Mouse (Mus musculus): ENCODE measurements around the gene Baiap3. TPM values are rescaled to one million over a fixed set of nuclear protein-coding genes. Genes with fewer than 3 reads are reported as not detected.

Gene Baiap3
- total RNA-seq, 2 experiments from 2014 or later = 24.4 to 30.7 TPM

- DNase-seq (ENCODE audit: low spot score in 2 of 2) = no peak
Observed at GRCm38 (mm10) chr17:25211705-25212104, 44.5 kb downstream of the Baiap3 start.

GRCm38 (mm10) chr17:25210680-25211466, 45.3 kb downstream of the Baiap3 start:
- no peak for DNase-seq (ENCODE audit: low spot score in 2 of 2)

GRCm38 (mm10) chr17:25210006-25210405, 46.2 kb downstream of the Baiap3 start:
- no peak for DNase-seq (ENCODE audit: low spot score in 2 of 2)

DNA sequence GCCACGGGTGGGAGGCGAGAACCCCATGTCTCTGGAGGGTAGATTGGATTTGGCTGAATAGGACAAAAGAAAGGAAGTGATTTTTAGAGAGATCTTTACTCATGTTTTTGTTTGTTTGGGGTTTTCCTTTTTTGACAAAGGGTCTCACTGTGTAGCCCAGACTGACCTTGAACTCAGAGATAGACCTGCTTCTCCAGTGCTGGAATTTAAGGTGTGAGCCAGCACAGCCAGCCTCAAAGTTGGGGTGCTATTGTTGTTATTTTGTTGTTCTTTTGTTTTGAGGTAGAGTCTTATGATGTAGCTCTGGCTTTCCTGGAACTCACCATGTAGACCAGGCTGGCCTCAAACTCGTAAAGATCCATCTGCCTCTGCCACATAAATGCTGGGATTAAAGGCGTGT, 53.8 kb downstream of the Baiap3 start:
- no peak for DNase-seq (ENCODE audit: low spot score in 2 of 2)

Small RNAs within 50 kb of the gene (microRNA-seq; reads per million reads assigned to microRNA genes)
- 16.0 reads per million, percentile 27 among the genes with 10 or more reads in this experiment for gene Mir3547

Other genes with a start within 250 kb of the Baiap3 start
- gene Cramp1l, start 240.6 kb downstream of the Baiap3 start, total RNA-seq (2021) = 10 to 100 TPM; 26.3 to 31.8 TPM
- gene Ift140, start 240.3 kb downstream of the Baiap3 start, total RNA-seq (2021) = 10 to 100 TPM; 25.7 to 34.2 TPM
- 10 to 100 TPM; 25.5 to 26.4 TPM for gene Tmem204, start 172.8 kb downstream of the Baiap3 start, total RNA-seq (2021)
- 10 to 100 TPM; 30.3 to 35.1 TPM for gene Telo2, start 140.4 kb downstream of the Baiap3 start, total RNA-seq (2021)
- under 1 TPM; 0.36 to 0.76 TPM for gene Ptx4, start 135.6 kb downstream of the Baiap3 start, total RNA-seq (2021)
- 10 to 100 TPM; 34.6 to 38.6 TPM for gene Clcn7, start 123.0 kb downstream of the Baiap3 start, total RNA-seq (2021)
- gene Ccdc154, start 93.9 kb downstream of the Baiap3 start, total RNA-seq (2021) = under 1 TPM; 0.20 to 0.25 TPM
- under 1 TPM; 0.45 to 0.48 TPM for gene Gm38655, start 80.9 kb downstream of the Baiap3 start, total RNA-seq (2021)
- 10 to 100 TPM; 17.7 to 18.3 TPM for gene BC003965, start 71.8 kb downstream of the Baiap3 start, total RNA-seq (2021)
- gene Unkl, start 68.0 kb downstream of the Baiap3 start, total RNA-seq (2021) = 10 to 100 TPM; 20.8 to 21.6 TPM
- 10 to 100 TPM; 39.0 to 40.6 TPM for gene Gnptg, start 16.2 kb downstream of the Baiap3 start, total RNA-seq (2021)
- 10 to 100 TPM; 35.6 to 36.5 TPM for gene Tsr3, start 16.2 kb downstream of the Baiap3 start, total RNA-seq (2021)
- gene Ube2i, start 18.3 kb upstream of the Baiap3 start, total RNA-seq (2021) = 100 to 1,000 TPM; 371 to 391 TPM
- 1 to 10 TPM; 2.4 to 4.6 TPM for gene Prss34, start 42.0 kb upstream of the Baiap3 start, total RNA-seq (2021)
- not detected for gene Prss28, start 52.3 kb upstream of the Baiap3 start, total RNA-seq (2021)
- gene Prss29, start 62.3 kb upstream of the Baiap3 start, total RNA-seq (2021) = not detected
- 1 to 10 TPM; 3.3 to 6.7 TPM for gene Tpsab1, start 89.2 kb upstream of the Baiap3 start, total RNA-seq (2021)
- 10 to 100 TPM; 10.3 to 19.6 TPM for gene Tpsb2, start 109.9 kb upstream of the Baiap3 start, total RNA-seq (2021)
- under 1 TPM in 1 of 2 experiments, not detected in 1; 0.56 TPM for gene Tpsg1, start 112.9 kb upstream of the Baiap3 start, total RNA-seq (2021)
- 10 to 100 TPM; 64.1 to 65.3 TPM for gene Cacna1h, start 177.4 kb upstream of the Baiap3 start, total RNA-seq (2021)
- not detected for gene Tekt4, start 198.3 kb upstream of the Baiap3 start, total RNA-seq (2021)
- under 1 TPM; 0.14 to 0.22 TPM for gene Sstr5, start 240.9 kb upstream of the Baiap3 start, total RNA-seq (2021)